Mouse (Mus musculus): Measurements from ENCODE around the gene Ngly1.

The Ngly1 gene

DNA sequence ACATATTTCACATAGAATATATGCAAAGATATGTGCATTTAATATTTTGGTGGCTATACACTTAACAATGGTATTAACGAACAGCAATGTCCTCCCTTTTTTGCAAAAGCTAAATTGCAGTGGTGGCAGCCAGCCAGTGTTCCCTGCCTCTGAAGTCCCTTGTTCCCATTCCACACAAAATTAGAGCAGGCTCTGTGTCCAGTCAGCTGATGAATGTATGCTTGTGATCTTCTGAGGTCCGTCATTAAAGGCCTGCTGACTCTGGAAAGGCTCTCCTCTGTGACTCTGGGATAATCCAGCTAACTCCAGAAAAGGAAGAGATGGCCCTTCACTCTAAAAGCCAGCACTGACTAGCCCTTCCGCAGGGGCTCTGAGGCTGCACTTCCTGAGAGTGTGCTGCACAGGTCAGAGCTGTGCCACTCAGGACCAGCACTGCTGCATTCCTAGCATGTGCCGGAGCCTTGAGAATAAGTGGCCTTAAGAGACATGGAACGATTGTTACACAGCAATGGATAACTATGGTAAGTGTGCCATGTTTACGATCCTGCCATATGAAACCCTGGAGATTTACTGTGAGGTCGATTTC lies 64.9 kb downstream of the Ngly1 start:
- in situ Hi-C loops (cut with MboI; ENCODE audit: low pct_unique_long_range_greater_than_20kb in 1 of 2, low sequenced_read_pairs in 2 of 2, unreplicated experiment in 1 of 2), result loop anchor here in 1 of 2 experiments (5.0 kb wide), 1 partner anchor 53 kb away; the partner anchor contains the start of gene Top2b

DNA sequence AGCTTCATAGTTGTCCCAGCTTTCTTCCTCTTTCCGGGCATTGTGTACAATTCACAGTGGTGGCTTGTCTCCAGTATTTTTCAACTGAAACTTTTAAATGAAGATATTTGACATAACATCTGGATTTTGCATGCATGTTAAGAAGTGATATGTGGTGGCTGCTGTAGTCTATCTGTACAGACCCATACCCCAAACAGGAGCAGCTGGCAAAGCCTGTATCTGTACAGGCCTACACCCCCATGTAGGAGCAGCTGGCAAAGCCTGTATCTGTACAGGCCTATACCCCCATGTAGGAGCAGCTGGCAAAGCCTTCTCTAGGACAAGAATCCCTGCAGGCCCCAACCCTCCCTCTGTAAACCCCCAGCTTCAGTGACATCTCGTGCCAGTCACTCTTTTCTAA lies 65.8 kb downstream of the Ngly1 start:
- in situ Hi-C loops (cut with MboI; ENCODE audit: low pct_unique_long_range_greater_than_20kb in 1 of 2, low sequenced_read_pairs in 2 of 2, unreplicated experiment in 1 of 2), result loop anchor here in 1 of 2 experiments (5.0 kb wide), 1 partner anchor 52 kb away; the partner anchor contains the start of gene Top2b

GRCm38 (mm10) chr14:16316715-16317114 lies 67.6 kb downstream of the Ngly1 start:
- in situ Hi-C loops (cut with MboI; ENCODE audit: low pct_unique_long_range_greater_than_20kb in 1 of 2, low sequenced_read_pairs in 2 of 2, unreplicated experiment in 1 of 2), result no loop called here

DNA sequence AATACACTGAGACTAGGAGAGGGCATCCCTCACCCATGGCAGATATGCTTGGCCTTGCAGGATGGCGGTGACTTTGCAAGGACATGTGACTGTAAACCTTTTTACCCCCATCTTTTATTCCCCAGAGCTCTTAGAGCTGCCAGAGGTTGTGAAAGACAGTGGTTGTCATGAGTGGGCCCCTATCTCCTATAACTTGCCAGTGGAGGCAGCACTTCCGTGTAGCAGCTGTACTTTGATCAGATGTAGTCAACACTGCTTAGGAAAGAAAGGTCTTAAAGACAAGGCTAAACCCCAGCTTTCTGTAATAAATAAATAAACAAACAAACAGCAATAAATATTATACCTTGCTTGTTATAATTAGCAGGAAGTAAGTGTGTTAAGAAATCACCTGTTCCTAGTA lies 70.7 kb downstream of the Ngly1 start:
- in situ Hi-C loops (cut with MboI; ENCODE audit: low pct_unique_long_range_greater_than_20kb in 1 of 2, low sequenced_read_pairs in 2 of 2, unreplicated experiment in 1 of 2), result no loop called here

- in situ Hi-C loops (cut with MboI; ENCODE audit: low pct_unique_long_range_greater_than_20kb in 1 of 2, low sequenced_read_pairs in 2 of 2, unreplicated experiment in 1 of 2), result no loop called here
These were observed 75.3 kb downstream of the Ngly1 start for GRCm38 (mm10) chr14:16324394-16324793.

DNA sequence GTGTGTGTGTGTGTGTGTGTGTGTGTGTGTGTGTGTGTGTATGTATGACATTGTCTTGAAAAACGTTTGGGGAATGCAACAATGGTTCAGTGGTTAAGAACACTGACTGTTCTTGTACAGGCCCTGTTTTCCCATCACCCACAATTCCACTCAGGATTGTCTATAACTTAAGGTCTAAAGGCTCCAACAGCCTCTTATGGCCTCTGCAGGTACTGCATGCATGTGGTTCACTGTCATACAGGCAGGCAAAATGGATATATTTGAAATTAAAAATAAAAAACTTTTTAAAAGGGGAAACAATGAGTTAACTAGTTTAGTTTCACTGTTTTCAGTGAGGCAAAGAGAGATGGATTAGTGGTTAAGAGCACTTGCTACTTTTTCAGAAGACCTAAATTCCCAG lies 76.1 kb downstream of the Ngly1 start:
- in situ Hi-C loops (cut with MboI; ENCODE audit: low pct_unique_long_range_greater_than_20kb in 1 of 2, low sequenced_read_pairs in 2 of 2, unreplicated experiment in 1 of 2), result no loop called here

- in situ Hi-C loops (cut with MboI; ENCODE audit: low pct_unique_long_range_greater_than_20kb in 1 of 2, low sequenced_read_pairs in 2 of 2, unreplicated experiment in 1 of 2), result no loop called here
These were observed 79.5 kb downstream of the Ngly1 start for GRCm38 (mm10) chr14:16328531-16328930.

DNA sequence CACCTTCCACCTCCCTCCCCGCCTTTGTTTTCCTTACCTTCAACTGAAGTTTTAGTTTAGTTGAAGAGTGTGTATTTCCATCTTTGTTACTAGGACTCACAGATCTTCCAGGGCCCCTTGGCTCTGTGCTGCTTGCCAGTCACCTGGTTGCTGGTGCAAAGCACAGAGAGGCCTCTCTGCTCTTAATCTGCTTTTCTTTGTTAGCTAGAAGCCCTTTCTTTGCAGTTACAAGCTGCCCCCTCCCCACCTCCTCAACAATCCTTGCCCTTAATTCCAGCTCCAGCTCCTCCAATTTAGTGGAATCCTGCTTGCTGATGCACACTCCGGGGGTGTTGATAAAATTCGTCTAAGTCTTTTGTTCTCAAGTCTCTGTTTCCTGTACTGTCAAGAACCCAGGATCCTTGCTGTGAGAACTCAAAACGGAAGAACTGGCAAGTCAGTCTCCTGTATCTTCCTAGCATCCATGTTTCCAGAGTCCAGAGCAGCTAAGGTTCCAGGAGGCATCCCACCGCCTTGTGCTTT lies 79.9 kb downstream of the Ngly1 start:
- in situ Hi-C loops (cut with MboI; ENCODE audit: low pct_unique_long_range_greater_than_20kb in 1 of 2, low sequenced_read_pairs in 2 of 2, unreplicated experiment in 1 of 2), result no loop called here

- in situ Hi-C loops (cut with MboI; ENCODE audit: low pct_unique_long_range_greater_than_20kb in 1 of 2, low sequenced_read_pairs in 2 of 2, unreplicated experiment in 1 of 2), result no loop called here
These were observed 80.7 kb downstream of the Ngly1 start for GRCm38 (mm10) chr14:16329756-16330155.

GRCm38 (mm10) chr14:16334260-16334659 lies 85.2 kb downstream of the Ngly1 start:
- in situ Hi-C loops (cut with MboI; ENCODE audit: low pct_unique_long_range_greater_than_20kb in 1 of 2, low sequenced_read_pairs in 2 of 2, unreplicated experiment in 1 of 2), result no loop called here

DNA sequence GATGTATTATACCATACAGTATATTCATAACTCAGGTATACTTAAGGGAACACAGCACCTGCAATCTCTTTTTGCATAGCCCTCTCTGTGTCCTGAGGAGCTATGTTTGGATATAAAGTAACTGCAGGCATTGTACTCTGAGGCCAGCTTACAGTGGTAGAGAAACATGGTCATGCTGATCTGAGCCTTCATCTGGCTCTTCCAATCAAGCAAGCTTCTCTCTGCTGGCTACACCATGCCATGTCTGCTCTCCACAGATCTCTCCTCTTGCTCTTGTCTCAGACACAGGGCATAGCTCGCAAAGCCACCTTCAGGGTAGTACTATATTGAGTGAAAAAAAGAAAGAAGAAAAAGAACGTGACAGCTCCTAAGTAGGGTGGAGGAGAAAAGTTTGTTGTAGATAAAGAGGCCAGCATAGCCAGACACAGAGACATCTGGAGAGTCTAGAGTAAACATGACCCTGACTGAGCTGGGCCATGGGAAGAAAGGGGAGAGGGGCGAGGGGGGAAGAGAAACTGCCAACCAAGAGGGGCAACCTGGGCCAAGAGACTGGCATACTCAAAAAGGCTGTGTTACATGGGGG lies 86.8 kb downstream of the Ngly1 start:
- in situ Hi-C loops (cut with MboI; ENCODE audit: low pct_unique_long_range_greater_than_20kb in 1 of 2, low sequenced_read_pairs in 2 of 2, unreplicated experiment in 1 of 2), result no loop called here

DNA sequence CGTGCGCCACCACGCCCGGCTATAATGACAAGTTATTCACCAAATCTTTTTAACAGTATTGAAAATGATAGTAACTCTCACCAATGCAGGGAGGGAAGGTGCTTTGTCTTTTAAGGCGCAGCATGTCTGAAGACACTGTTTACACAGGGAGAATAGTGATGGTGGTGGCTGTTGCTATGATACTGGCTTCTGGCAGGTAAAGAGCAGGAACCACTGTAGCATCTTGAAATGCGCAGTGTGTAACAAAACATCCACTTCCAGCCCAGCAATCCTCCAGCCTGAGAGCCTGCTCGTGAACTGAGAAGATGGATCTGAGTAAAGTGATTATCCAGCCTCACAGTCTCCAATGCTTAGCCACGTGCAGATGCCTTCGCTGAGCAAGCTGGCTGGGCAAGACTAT lies 98.4 kb downstream of the Ngly1 start:
- in situ Hi-C loops (cut with MboI; ENCODE audit: low pct_unique_long_range_greater_than_20kb in 1 of 2, low sequenced_read_pairs in 2 of 2, unreplicated experiment in 1 of 2), result no loop called here

DNA sequence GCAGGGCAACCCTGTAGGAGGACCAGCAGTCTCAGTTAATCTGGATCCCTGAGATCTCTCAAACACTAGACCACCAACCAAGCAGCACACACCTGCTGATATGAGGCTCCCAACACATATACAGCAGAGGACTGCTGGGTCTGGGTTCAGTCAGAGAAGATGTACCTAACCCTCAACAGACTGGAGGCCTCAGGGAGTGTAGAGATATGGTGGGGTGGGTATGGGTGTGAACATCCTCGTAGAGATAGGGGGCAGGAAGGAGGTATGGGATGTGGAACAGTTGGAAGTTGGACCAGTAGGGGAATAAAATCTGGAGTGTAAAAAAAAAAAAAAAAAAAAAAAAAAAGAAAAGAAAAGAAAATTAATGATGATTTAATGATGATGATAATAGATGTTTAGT lies 110.6 kb downstream of the Ngly1 start:
- in situ Hi-C loops (cut with MboI; ENCODE audit: low pct_unique_long_range_greater_than_20kb in 1 of 2, low sequenced_read_pairs in 2 of 2, unreplicated experiment in 1 of 2), result loop anchor here in 1 of 2 experiments (10.0 kb wide), 1 partner anchor 115 kb away; the partner anchor contains the start of genes Ngly1 and Oxsm
